In the genomic region with DNA sequence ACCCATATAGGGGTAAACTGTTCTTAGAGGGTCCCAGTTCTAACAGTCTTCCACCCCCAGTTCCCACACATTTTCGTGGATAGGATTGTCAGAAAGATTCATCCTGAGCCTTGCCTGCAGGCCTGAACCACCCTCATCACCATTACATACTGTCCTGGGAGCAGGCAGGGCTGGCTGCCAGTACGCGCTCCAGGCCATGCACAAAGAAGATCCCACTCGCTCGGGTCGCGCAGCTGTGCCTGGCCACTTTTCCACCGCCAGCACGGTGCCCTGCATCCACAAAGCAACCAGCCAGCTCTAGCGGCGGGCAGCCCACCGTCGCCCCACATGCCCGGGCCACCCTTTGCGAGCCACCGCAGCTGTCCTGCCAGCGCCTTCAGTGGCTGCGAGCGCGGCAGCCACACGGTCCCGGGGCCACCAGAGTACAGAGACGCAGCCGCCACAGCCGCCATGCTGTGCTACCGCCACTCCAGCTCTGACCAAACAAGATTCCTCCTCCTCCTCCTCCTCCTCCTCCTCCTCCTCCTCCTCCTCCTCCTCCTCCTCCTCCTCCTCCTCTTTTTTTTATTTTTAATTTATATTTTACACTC, we compare ENCODE assay signal across 11 mouse cellular contexts. TPM values are rescaled to one million over a fixed set of nuclear protein-coding genes. Genes with fewer than 3 reads are reported as not detected.
A peak's percentile ranks its signal among the peaks of the same experiment; 100 is the strongest.
DNase-seq lines count a peak whose midpoint lies in the region; ATAC-seq and TF ChIP-seq lines count a peak whose summit lies in the region.
"Had no signal": no experiment of that assay in that cellular context is flagged by ENCODE, and none has a peak within 500 bp of the region (broad histone marks: within the 10 kb centered on the region; RNA-seq: fewer than 3 reads in every experiment).

No protein-coding gene starts in this region.

- H3K27me3 ChIP-seq in neural tube, embryonic 11.5 days (ENCODE audit: control insufficient read depth, insufficient read depth, low read length): peaks cover 6% of the 10 kb centered on the region; the same call in 1 of the 2 replicates
- 0 out of 2 replicates have a peak, but pooled peaks cover 2% of the 10 kb centered on the region for H3K27me3 ChIP-seq in intestine, embryonic 15.5 days (replicated peaks)

- no peak overlapping the region for H3K27ac ChIP-seq in neural tube, embryonic 11.5 days (ENCODE audit: low read depth, low read length)
- H3K27ac ChIP-seq in intestine, embryonic 15.5 days: no peak overlapping the region
- no peak overlapping the region for H3K27ac ChIP-seq in olfactory bulb, adult 2 months (ENCODE audit: insufficient read depth, low read depth, low read length)
- H3K27ac ChIP-seq: macrophage had no signal

- H3K36me3 ChIP-seq in neural tube, embryonic 11.5 days (ENCODE audit: control insufficient read depth, insufficient read depth, low read length): no peaks in the 10 kb centered on the region
- no peaks in the 10 kb centered on the region for H3K36me3 ChIP-seq in intestine, embryonic 15.5 days

- ATAC-seq in frontal cortex, adult (ENCODE audit: low TSS enrichment): peak; percentile 41; the same call in 1 of the 2 replicates
- no peak for ATAC-seq in neural tube, embryonic 11.5 days (ENCODE audit: insufficient read depth, low FRiP score, low TSS enrichment)
- ATAC-seq in intestine, embryonic 15.5 days: no peak

- H3K4me3 ChIP-seq in neural tube, embryonic 11.5 days (ENCODE audit: low read depth, low read length): no peak overlapping the region
- H3K4me3 ChIP-seq in intestine, embryonic 15.5 days (replicated peaks): 0 out of 2 replicates have a peak overlapping the region, but pooled peaks have one; percentile 17
- peak overlapping the region; percentile 26; the same call in 1 of the 2 replicates for H3K4me3 ChIP-seq in olfactory bulb, adult 2 months (ENCODE audit: insufficient read depth, low read depth, low read length)

- H3K9ac ChIP-seq in neural tube, embryonic 11.5 days (ENCODE audit: low read length): peak overlapping the region; percentile 35; the same call in 1 of the 2 replicates
- H3K9ac ChIP-seq in intestine, embryonic 15.5 days: no peak overlapping the region

- 53% methylated on average over 19 of the region's 26 CpGs for WGBS in neural tube, embryonic 11.5 days
- WGBS in intestine, embryonic 15.5 days: 48% methylated on average over 26 of the region's 26 CpGs
- WGBS in olfactory bulb, adult 2 months: 56% methylated on average over 16 of the region's 26 CpGs

- no peak for TF ChIP-seq POLR2A in olfactory bulb, adult 2 months (IDR thresholded peaks at IDR 0.05; ENCODE audit: insufficient read depth, low read depth, low read length)

- no peak overlapping the region for H3K4me2 ChIP-seq in neural tube, embryonic 11.5 days (ENCODE audit: low read depth)
- peak overlapping the region; percentile 45 for H3K4me2 ChIP-seq in intestine, embryonic 15.5 days (replicated peaks)

- no peaks in the 10 kb centered on the region for H3K4me1 ChIP-seq in neural tube, embryonic 11.5 days (ENCODE audit: control insufficient read depth, insufficient read depth, low read length)
- no peaks in the 10 kb centered on the region for H3K4me1 ChIP-seq in intestine, embryonic 15.5 days (replicated peaks)
- H3K4me1 ChIP-seq in olfactory bulb, adult 2 months (ENCODE audit: control insufficient read depth, insufficient read depth, low read length): no peaks in the 10 kb centered on the region

- no peak for DNase-seq in frontal cortex, postnatal 14 days (ENCODE audit: low spot score in 2 of 2)
- DNase-seq in neural tube, embryonic 11.5 days (ENCODE audit: low spot score): peak; percentile 12
- no peak for DNase-seq in neural tube, embryonic 10.5 days (ENCODE audit: extremely low spot score, low spot score)
- DNase-seq in gastrocnemius, postnatal 14 days: no peak
- DNase-seq in ovary, postnatal 36 days (ENCODE audit: low spot score): no peak
- DNase-seq: adrenal gland, postnatal 10 days; kidney, postnatal 14 days had no signal

- H3K9me3 ChIP-seq in neural tube, embryonic 11.5 days (ENCODE audit: control insufficient read depth, low read length): no peaks in the 10 kb centered on the region
- H3K9me3 ChIP-seq in intestine, embryonic 15.5 days: no peaks in the 10 kb centered on the region

- intact Hi-C loops in gastrocnemius, postnatal 14 days (cut with DNase I; ENCODE audit: low total_unique reads): no loop called here

- no peak for TF ChIP-seq CTCF in olfactory bulb, adult 2 months (IDR thresholded peaks at IDR 0.05; ENCODE audit: insufficient read depth, low read depth, low read length)

RNA-seq across cellular contexts. Expression of a gene that starts 31.8 kb away (rescaled TPM):
- polyA plus RNA-seq in neural tube, embryonic 11.5 days (2014; fragmentation: Nextera tagmentation; extraction: Ambion mirVana): 37.6 and 42.2 TPM in 2 replicates
- polyA plus RNA-seq in intestine, embryonic 15.5 days (2015; fragmentation: Nextera tagmentation; extraction: Ambion mirVana): 15.6 and 16.1 TPM in 2 replicates
- not detected in 2 replicates for polyA plus RNA-seq in olfactory bulb, adult 2 months (2012; ENCODE audit: insufficient read depth, insufficient read length, low replicate concordance, missing spikeins)
- total RNA-seq in gastrocnemius, postnatal 14 days (2021): 1 to 10 TPM; 2.4 to 3.6 TPM
